Mouse (Mus musculus): ENCODE measurements around the gene Mettl23.

- TF ChIP-seq CTCF (IDR thresholded peaks at IDR 0.05; ENCODE audit: borderline replicate concordance, extremely low read depth, insufficient read depth, insufficient read length) (no peak), POLR2A (IDR thresholded peaks at IDR 0.05; ENCODE audit: borderline replicate concordance, extremely low read depth, insufficient read depth, insufficient read length, poor library complexity, severe bottlenecking) (no peak)
Measured at GRCm38 (mm10) chr11:116880839-116881238, 37.8 kb downstream of the Mettl23 start.
